Mouse (Mus musculus): Measurements from ENCODE around the gene Plekha5.
"Not testable (repeated sequence)": the region's sequence is repeated elsewhere in the genome, so short reads cannot be mapped to it uniquely, and the experiment has no call there.

- TF ChIP-seq CTCF (IDR thresholded peaks at IDR 0.05; ENCODE audit: borderline replicate concordance, insufficient read depth, low read length); POLR2A (IDR thresholded peaks at IDR 0.05; ENCODE audit: low read depth, low read length): not testable (repeated sequence)
Measured at GRCm38 (mm10) chr6:140595551-140595950, 171.7 kb downstream of the Plekha5 start.
